Mouse (Mus musculus): Measurements from ENCODE around the gene Ttc6.

The Ttc6 gene

GRCm38 (mm10) chr12:57662986-57663674 lies 99.2 kb downstream of the Ttc6 start:
- DNase-seq (ENCODE audit: low spot score), result no peak

- no peak for DNase-seq (ENCODE audit: low spot score)
Measured at GRCm38 (mm10) chr12:57672414-57672813, 108.5 kb downstream of the Ttc6 start.

- no peak for DNase-seq (ENCODE audit: low spot score)
Measured at GRCm38 (mm10) chr12:57684967-57685423, 121.1 kb downstream of the Ttc6 start.

GRCm38 (mm10) chr12:57709966-57710365 lies 146.1 kb downstream of the Ttc6 start:
- no peak for DNase-seq (ENCODE audit: low spot score)

- DNase-seq (ENCODE audit: low spot score), result no peak
Measured at GRCm38 (mm10) chr12:57764720-57765119, 200.8 kb downstream of the Ttc6 start.

GRCm38 (mm10) chr12:57776290-57776997 lies 212.5 kb downstream of the Ttc6 start:
- no peak for DNase-seq (ENCODE audit: low spot score)

GRCm38 (mm10) chr12:57781926-57782325 lies 218.0 kb downstream of the Ttc6 start:
- no peak for DNase-seq (ENCODE audit: low spot score)

GRCm38 (mm10) chr12:57787471-57787870 lies 223.6 kb downstream of the Ttc6 start:
- DNase-seq (ENCODE audit: low spot score), result no peak
